Mouse (Mus musculus) CH12.LX (cell line): ENCODE measurements around the gene Pik3cb. TPM values are rescaled to one million over a fixed set of nuclear protein-coding genes. Genes with fewer than 3 reads are reported as not detected.

Experiments used
- DNase-seq: peaks from one replicate; pipeline ENCODE4 v3.0.0-alpha.2; 2013; ENCODE audit errors: extremely low read depth
- H3K27ac ChIP-seq: 2 replicates; pipeline ENCODE4 v1.5.1; 2012; ENCODE audit warnings: low read depth, mild to moderate bottlenecking, control low read depth, moderate library complexity; ENCODE audit not compliant: insufficient read depth
- H3K27me3 ChIP-seq: replicated peaks from 2 replicates; pipeline ENCODE3; 2012; ENCODE audit warnings: inconsistent platforms
- H3K36me3 ChIP-seq, 2 experiments: replicated peaks in 1 of 2; 2 replicates each; pipeline versions ENCODE3 to v1.6.1; 2012; ENCODE audit warnings: inconsistent platforms in 1 of 2, low read length in 1 of 2, mild to moderate bottlenecking in 1 of 2, mixed read lengths in 1 of 2, moderate library complexity in 1 of 2; ENCODE audit not compliant: control insufficient read depth in 1 of 2, insufficient read depth in 1 of 2
- H3K4me1 ChIP-seq, 2 experiments: 2 replicates each; pipeline ENCODE4 v1.6.1; 2012; ENCODE audit warnings: inconsistent platforms in 1 of 2, moderate library complexity in 1 of 2; ENCODE audit not compliant: insufficient read depth in 2 of 2, control insufficient read depth in 1 of 2
- H3K4me2 ChIP-seq: 2 replicates; pipeline ENCODE4 v1.6.1; 2012; ENCODE audit warnings: low read depth, mild to moderate bottlenecking, control low read depth; ENCODE audit not compliant: poor library complexity, insufficient read depth, severe bottlenecking
- H3K4me3 ChIP-seq, 3 experiments: fragments of 150-350 bp in 1 of 3; sonication (generic) in 1 of 3; replicated peaks in 1 of 3; 2 replicates each; pipeline versions ENCODE3 to v1.5.1; 2011 to 2012; ENCODE audit warnings: low read depth in 2 of 3, low read length in 2 of 3, mild to moderate bottlenecking in 2 of 3, moderate library complexity in 2 of 3, control low read depth in 1 of 3, improper control_type of control experiment in 1 of 3, inconsistent platforms in 1 of 3, mixed read lengths in 1 of 3; ENCODE audit not compliant: poor library complexity in 1 of 3
- H3K79me2 ChIP-seq: replicated peaks from 2 replicates; pipeline ENCODE4 v1.6.1; 2012; ENCODE audit warnings: mild to moderate bottlenecking, moderate library complexity; ENCODE audit not compliant: control insufficient read depth, poor library complexity, insufficient read depth, severe bottlenecking; ENCODE audit errors: extremely low read depth
- H3K9ac ChIP-seq: 2 replicates; pipeline ENCODE4 v1.6.1; 2012; ENCODE audit warnings: low read depth, mild to moderate bottlenecking, control low read depth, moderate library complexity; ENCODE audit not compliant: insufficient read depth
- H3K9me3 ChIP-seq: replicated peaks from 2 replicates; pipeline ENCODE3; 2012; ENCODE audit warnings: low read length, inconsistent platforms, mixed read lengths
- GABPA ChIP-seq: IDR thresholded peaks from 2 replicates; pipeline ENCODE4 v1.6.1; 2012; ENCODE audit warnings: low read depth, low read length, improper control_type of control experiment, inconsistent platforms; ENCODE audit not compliant: insufficient replicate concordance
- JUN ChIP-seq: IDR thresholded peaks from 2 replicates; pipeline ENCODE4 v1.6.1; 2011; ENCODE audit warnings: low read depth, mild to moderate bottlenecking, low read length, improper control_type of control experiment, moderate library complexity; ENCODE audit not compliant: insufficient read depth
- MAFK ChIP-seq: IDR thresholded peaks from 2 replicates; pipeline ENCODE4 v1.6.1; 2011; ENCODE audit warnings: low read length, improper control_type of control experiment; ENCODE audit not compliant: insufficient replicate concordance
- MEF2A ChIP-seq: IDR thresholded peaks from 2 replicates; pipeline ENCODE4 v1.6.1; 2014; ENCODE audit warnings: low read depth, mild to moderate bottlenecking, inconsistent platforms, low read length, improper control_type of control experiment, borderline replicate concordance
- NELFE ChIP-seq: IDR thresholded peaks from 2 replicates; pipeline ENCODE4 v1.6.1; 2011; ENCODE audit warnings: low read depth, low read length, improper control_type of control experiment
- POLR2A ChIP-seq: IDR thresholded peaks from 2 replicates; pipeline ENCODE4 v1.6.1; 2011; ENCODE audit warnings: low read depth, mild to moderate bottlenecking, improper control_type of control experiment, low read length
- POLR2AphosphoS2 ChIP-seq: IDR thresholded peaks from 2 replicates; pipeline ENCODE4 v1.6.1; 2011; ENCODE audit warnings: low read depth, low read length, improper control_type of control experiment
- RCOR1 ChIP-seq: conservative IDR thresholded peaks from 2 replicates; pipeline ENCODE4 v1.6.1; 2012; ENCODE audit warnings: low read depth, mild to moderate bottlenecking, inconsistent platforms, low read length, improper control_type of control experiment
- SIN3A ChIP-seq: IDR thresholded peaks from 2 replicates; pipeline ENCODE4 v1.6.1; 2012; ENCODE audit warnings: low read length, improper control_type of control experiment, inconsistent platforms
- SMC3 ChIP-seq: IDR thresholded peaks from 2 replicates; pipeline ENCODE4 v1.6.1; 2011; ENCODE audit warnings: low read depth, low read length, improper control_type of control experiment
- TBP ChIP-seq: conservative IDR thresholded peaks from 2 replicates; pipeline ENCODE4 v1.6.1; 2011; ENCODE audit warnings: low read depth, low read length, improper control_type of control experiment
- TCF12 ChIP-seq: IDR thresholded peaks from 2 replicates; pipeline ENCODE4 v1.6.1; 2014; ENCODE audit warnings: low read depth, mild to moderate bottlenecking, inconsistent platforms, low read length, improper control_type of control experiment
- USF1 ChIP-seq: IDR thresholded peaks from 2 replicates; pipeline ENCODE4 v1.6.1; 2014; ENCODE audit warnings: low read depth, mild to moderate bottlenecking, inconsistent platforms, low read length, improper control_type of control experiment
- USF2 ChIP-seq: conservative IDR thresholded peaks from 2 replicates; pipeline ENCODE4 v1.6.1; 2011; ENCODE audit warnings: low read depth, low read length, improper control_type of control experiment
- ZC3H11A ChIP-seq: IDR thresholded peaks from 2 replicates; pipeline ENCODE4 v1.6.1; 2012; ENCODE audit warnings: low read depth, mild to moderate bottlenecking, inconsistent platforms, low read length, improper control_type of control experiment
- dilution Hi-C: fragments of 300-500 bp; cut with MboI; formaldehyde crosslinking; loops from 2 replicates; pipeline ENCODE4 v1.14.3; 2020; ENCODE audit warnings: low sequenced_read_pairs; ENCODE audit not compliant: extremely low pct_unique_long_range_greater_than_20kb, extremely low pct_ligation_motif_present
- in situ Hi-C: fragments of 300-500 bp; cut with MboI; formaldehyde crosslinking; loops from 3 replicates; pipeline ENCODE4 v1.14.3; 2019; ENCODE audit warnings: low sequenced_read_pairs, low pct_ligation_motif_present, low pct_unique_long_range_greater_than_20kb, mixed read lengths
- polyA plus RNA-seq: library from polyadenylated mRNA; unstranded; fragments of >175 nt; gene quantifications from 2 replicates; pipeline ENCODE4 v1.2.1, GENCODE M21; 2012; ENCODE audit warnings: low read depth; ENCODE audit not compliant: insufficient read length
- total RNA-seq, 2 experiments: library from RNA; depleted of rRNA; stranded (reverse); fragments of 300-350 nt in 1 of 2; fragments of >200 nt in 1 of 2; gene quantifications; 2 replicates each; pipeline ENCODE4 v1.2.3; 2012 to 2014

The Pik3cb gene
- total and polyA plus RNA-seq, 3 experiments = 1.0 to 3.2 (median 1.0) TPM

DNA sequence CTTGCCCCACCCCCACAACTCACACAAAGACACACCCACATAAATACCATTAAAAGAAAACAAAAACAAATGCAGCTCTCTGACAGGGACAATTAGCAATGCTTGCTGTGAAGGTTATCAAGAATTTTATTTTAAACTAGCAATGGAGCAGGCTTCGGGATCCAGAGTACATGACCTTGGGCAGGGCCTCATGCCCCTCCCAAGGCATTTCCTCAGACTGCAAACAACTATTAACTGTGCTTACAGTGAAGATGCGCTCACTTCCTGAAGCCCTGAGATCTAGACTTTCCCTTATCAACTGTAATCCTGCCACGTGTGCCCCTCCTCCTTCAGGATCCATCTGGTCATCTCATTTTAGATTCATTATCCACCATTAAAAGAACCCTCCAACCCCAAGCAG lies 36.6 kb downstream of the Pik3cb start:
- Histone ChIP-seq H3K36me3 (peaks cover 0 to 14% of the 10 kb centered on the region in 2 experiments), H3K9me3 (peaks cover 3% of the 10 kb centered on the region), H3K79me2 (no peaks in the 10 kb centered on the region), H3K4me2 (no peak overlapping the region), H3K27ac (no peak overlapping the region), H3K27me3 (no peaks in the 10 kb centered on the region), H3K9ac (no peak overlapping the region), H3K4me1 (no peaks in the 10 kb centered on the region), H3K4me3 (no peak overlapping the region)
- no peak for DNase-seq
- in situ Hi-C loops (no loop called here), dilution Hi-C loops (no loop called here)
- no peak for TF ChIP-seq GABPA
- TF ChIP-seq MEF2A = no peak

DNA sequence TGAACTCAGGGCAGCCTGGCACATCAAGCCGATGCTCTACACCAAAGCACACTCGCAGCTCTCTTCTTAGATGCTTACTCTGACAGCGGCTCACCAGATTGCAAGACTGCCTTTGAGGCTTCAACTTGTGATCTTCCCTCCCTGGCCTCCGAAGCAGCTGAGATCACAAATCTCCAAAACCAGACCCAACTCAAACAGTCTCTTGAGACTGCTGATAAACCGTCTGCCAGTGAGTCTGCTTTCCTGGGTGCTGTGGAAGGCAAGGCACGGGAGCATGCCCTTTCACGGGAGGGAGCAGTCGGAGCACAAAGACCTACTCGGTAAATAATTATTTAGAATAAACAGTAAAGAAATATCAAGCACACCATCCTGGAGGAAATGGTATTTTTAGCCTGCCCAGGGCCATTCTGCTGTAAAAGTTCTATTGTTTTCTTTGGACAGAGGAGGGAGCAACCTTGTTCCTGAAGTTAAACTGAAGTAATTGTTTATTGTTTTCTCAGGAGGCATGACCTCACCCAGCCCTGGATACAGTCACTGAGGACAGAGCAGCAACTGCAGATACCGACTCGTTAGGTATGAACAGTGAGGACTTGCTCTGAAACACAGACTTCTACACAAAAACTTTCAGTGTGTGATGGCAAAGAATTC lies 41.8 kb downstream of the Pik3cb start:
- H3K79me2 ChIP-seq = no peaks in the 10 kb centered on the region
- H3K4me2 ChIP-seq = no peak overlapping the region
- no peaks in the 10 kb centered on the region for H3K27me3 ChIP-seq
- H3K9ac ChIP-seq = no peak overlapping the region
- H3K4me1 ChIP-seq = peaks cover 0 to 13% of the 10 kb centered on the region in 2 experiments; a peak in 2 of 4 replicates
- H3K27ac ChIP-seq = no peak overlapping the region
- dilution Hi-C loops (no loop called here), in situ Hi-C loops (no loop called here)
- TF ChIP-seq MAFK (no peak), MEF2A (no peak), SIN3A (no peak), ZC3H11A (no peak), USF1 (no peak), NELFE (no peak), TCF12 (no peak), USF2 (no peak), JUN (no peak), SMC3 (no peak), RCOR1 (no peak), TBP (no peak), POLR2A (no peak), POLR2AphosphoS2 (no peak)
- H3K9me3 ChIP-seq = no peaks in the 10 kb centered on the region
- no peak for DNase-seq
- peaks cover 0 to 6% of the 10 kb centered on the region in 2 experiments for H3K36me3 ChIP-seq
- H3K4me3 ChIP-seq = no peak overlapping the region
